Mouse (Mus musculus): ENCODE results near the gene Erf.
A peak's percentile ranks its signal among the peaks of the same experiment; 100 is the strongest.
"Not testable (repeated sequence)": the region's sequence is repeated elsewhere in the genome, so short reads cannot be mapped to it uniquely, and the experiment has no call there.

The Erf gene

DNA sequence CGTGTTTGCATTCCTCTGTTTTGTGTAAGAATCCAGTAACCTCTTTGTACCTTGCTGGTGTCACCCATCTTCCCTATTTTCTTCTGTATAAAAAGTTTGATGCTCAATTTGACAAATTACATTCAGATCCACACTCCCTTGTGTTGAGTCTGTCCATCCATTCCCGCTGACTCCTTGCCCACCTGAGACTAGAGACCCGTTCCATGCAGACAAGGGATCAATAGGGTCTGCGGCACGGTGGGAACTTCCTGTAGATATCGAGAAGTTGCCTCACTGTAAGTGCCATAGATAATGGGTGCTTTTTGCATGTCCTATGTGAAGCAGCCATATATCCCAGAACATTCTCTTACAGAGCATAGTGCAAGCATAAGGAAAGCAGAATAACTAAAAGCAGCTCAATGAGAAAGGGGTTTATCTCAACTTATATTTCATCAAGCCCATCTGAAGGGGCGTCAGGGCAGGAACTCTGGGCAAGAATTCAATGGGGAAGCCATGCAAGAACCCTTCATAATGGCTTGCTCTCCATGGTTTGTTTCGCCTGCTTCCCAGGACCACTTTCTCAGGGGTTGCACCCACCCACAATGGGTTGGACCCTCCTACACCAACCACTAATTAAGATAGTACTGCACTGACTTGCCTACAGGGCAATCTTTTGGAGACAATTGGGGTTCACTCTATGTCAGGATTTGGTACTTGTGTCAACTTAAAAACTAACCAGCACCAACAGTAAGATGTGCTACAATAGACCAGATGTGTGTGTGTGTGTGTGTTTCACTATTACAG, 15.8 kb upstream of the Erf start:
- DNase-seq: peak in 1 of 2 experiments; percentile 6

DNA sequence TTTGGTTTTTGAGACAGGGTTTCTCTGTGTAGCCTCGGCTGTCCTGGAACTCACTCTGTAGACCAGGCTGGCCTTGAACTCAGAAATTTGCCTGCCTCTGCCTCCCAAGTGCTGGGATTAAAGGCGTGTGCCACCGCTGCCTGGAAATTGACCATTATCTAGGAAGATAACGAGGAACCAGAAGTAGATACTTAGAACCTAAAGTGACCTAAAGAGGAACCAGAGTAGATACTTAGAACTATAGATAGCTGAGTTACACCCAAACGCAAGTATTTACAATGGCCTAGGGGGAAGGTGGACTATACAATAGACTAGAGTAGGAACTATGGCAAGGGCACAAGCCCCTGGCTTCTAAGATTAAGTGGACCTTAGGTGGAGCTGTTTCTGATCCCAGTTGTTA, 15.2 kb upstream of the Erf start:
- DNase-seq: not testable (repeated sequence)

DNA sequence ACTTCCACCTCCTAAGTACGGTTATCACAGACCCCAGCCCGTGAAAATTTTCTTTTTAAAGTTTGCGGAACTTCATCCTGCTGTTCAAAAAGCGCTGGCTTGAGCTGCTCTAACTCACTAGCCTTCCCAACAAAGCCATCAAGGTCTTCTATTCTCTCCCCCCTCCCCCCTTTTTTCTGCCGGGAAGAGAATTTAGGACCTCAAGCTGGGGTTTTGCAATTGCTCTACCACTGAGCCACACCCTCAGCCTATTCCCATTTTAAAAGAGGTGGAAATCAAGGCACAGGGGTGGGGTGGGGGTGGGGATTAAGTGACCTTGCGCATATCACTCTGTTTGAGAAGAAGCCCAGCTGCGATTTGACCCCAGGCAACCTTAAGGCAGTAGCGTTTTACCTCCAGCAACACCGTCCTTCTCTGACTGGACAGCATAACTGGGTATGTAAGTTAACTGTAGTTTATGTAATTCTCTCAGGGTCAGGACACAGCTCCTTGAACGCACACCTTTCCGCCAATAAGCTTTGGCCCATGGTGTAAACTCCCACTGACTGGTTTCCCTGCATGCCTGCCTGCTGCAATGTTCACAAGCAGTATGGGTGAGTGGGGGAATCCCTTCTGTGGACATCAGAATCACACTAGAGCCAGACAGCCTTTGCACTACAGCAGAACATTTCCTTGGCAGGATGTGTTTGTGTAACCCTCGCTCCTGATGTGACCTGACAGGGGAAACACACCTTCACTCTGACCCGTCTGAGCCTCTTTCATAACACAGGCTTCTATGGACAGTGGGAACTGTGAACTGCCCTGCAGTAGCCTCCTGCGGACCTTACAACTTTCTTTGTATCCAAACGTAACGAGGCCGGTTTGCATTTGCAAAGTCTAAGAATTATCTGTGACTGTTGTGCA, 13.7 kb upstream of the Erf start:
- no peak for DNase-seq

DNA sequence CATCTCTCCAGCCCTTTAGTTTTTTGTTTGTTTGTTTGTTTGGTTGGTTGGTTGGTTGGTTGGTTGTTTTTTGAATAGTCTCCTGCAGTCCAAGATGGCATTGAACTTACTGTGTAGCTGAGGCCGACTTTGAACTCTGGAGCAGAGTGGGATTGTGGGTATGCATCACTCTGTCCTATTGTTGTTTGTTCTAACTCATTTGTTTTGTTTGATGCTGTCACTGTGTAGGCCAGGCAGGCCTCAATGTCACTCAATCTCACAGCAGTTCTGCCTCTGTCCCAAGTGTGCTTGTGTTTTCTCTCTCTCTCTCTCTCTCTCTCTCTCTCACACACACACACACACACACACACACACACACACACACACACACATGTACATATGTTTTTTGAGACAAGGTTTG, 11.3 kb upstream of the Erf start:
- no peak for DNase-seq

DNA sequence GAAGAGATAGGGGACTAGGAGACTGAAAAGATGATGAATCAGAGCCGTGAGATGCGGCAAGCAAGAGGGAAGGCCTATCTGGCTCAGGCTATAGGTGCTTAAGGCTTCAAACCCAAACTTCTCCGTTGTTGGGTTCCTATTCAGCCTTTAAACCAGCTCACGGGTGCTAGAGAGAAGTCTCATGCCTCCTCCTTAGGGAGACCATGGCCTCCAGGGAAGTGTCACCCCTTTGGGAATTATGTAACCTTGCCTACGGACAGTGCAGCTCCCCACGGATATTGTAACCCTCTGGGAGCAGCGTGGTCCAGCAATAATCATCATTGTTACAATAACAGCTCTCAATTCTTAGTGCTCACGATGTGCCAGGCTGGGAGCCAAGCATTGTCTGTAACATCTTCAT, 1.3 kb upstream of the Erf start:
- DNase-seq: no peak

DNA sequence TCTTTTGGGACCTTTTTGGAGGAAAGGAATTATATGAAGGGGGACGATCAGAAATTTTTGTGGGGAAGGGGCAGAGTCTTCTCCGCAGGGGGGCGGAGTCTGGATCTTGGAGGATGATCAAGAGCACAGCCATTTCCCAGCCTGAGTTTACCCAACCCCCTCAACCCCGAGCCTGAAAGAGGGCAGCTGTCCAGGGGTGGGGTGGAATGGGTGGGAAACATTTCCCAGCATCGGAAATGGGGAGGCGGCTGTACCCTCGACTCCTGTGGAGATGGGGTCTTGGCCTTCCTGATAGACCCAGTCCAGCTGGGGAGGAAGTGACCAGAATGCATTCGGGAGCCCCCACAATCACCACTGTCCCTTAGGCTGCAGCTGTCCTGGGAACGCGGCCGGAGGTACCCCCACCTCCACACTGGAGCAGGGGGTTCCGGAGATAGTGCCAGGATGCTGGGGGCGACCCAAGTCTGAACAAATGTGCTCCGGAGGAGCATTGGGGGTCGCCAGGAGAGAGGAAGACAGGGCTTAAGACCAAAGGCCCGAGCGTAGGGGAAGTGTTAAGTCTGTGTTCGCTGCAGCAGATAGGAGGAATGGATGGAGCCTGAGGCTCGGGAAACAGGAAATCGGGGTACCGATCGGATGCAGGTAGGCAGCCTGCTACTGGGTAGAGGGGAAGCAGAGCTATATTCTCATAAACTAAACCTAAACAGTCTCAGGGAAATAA, 670 bp upstream of the Erf start:
- peak in 1 of 2 experiments; percentile 53 for DNase-seq

DNA sequence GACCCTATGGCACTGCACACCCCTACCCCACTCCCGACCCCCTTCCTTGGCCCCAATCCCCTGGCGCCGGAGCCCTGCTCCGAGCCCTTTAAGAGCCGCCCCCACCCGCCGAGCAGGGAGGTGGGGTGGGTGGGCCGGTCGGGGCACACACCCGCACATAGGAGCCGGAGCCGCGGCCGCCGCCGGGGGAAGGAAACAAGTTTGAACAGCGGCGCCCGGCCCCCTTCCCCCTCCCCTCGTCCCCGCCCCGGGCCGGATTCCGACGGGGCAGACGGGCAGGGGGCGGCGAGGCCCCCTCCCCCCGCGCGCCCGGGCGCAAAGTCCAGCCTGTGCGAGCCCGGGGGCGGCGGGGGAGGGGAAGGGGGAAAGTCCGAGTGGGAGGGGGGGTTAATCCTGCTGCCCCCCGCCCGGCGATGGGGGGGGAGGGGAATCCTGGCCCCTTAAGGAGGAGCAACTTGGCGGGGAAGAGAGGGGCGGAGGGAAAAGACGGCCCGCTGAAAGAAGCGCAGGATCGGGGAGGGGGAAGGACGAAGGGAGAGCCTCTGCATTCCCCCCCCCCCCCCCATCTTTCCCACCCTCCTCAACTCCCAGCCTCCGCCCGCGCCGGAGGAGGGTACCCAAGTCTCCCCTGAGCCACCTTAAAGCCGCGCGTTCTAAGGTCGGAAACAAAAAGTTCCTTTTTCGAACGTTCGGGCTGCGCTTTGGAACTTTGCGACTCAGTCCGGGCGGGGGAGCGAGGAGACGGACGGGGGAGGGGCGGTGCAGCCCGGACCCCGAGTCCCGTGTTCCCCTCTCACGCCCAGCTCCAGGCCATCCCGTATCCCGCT, 1.0 kb downstream of the Erf start:
- peak; percentile 75 to 80 for DNase-seq

DNA sequence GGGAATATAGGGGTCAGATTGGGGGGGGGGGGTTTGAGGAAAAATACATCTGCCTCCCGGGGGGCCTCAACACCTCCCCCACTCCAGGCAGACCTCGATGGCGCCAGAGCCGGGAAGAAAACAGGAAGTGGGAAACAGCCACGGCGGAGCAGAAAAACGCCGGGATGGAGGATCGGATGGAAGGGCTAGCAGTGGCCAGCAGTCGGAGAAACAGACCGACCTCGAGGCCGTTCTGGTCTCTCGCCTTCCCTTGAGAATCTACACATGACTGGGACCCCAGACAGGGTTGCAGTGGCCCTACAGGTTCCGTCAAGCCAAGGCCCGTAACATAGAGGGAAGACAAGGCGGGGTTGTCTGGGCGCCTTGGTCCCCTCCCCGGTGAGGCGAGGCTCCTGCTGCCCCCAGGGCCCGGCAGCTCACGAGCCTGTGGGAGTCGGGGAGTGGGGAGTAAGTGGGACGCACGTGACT, 1.7 kb downstream of the Erf start:
- no peak for DNase-seq

GRCm38 (mm10) chr7:25248018-25248647, 2.4 kb downstream of the Erf start:
- no peak for DNase-seq

DNA sequence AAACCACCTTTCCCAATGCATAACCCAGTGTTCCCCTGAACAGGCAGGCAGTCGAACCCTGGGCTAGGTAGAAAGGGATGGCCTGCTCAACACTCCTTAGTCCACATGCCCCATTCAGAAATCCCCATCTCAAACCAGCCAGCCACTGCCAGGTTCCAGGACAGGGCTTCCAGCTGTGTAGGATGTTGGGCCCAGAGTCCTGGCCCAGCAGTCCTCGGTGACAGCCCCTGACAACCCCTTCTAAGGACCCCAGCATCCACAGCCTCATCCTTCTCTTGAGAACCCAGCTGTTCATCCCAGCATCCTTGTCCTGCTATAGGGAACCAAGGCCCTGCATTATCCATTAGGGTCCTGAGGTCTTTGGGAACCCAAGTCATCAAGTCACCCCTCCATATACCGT, 3.1 kb downstream of the Erf start:
- DNase-seq: no peak

GRCm38 (mm10) chr7:25246759-25247137, 3.8 kb downstream of the Erf start:
- DNase-seq: no peak

- peak in 1 of 2 experiments; percentile 55 for DNase-seq
Measured at GRCm38 (mm10) chr7:25246079-25246758, 4.3 kb downstream of the Erf start.

DNA sequence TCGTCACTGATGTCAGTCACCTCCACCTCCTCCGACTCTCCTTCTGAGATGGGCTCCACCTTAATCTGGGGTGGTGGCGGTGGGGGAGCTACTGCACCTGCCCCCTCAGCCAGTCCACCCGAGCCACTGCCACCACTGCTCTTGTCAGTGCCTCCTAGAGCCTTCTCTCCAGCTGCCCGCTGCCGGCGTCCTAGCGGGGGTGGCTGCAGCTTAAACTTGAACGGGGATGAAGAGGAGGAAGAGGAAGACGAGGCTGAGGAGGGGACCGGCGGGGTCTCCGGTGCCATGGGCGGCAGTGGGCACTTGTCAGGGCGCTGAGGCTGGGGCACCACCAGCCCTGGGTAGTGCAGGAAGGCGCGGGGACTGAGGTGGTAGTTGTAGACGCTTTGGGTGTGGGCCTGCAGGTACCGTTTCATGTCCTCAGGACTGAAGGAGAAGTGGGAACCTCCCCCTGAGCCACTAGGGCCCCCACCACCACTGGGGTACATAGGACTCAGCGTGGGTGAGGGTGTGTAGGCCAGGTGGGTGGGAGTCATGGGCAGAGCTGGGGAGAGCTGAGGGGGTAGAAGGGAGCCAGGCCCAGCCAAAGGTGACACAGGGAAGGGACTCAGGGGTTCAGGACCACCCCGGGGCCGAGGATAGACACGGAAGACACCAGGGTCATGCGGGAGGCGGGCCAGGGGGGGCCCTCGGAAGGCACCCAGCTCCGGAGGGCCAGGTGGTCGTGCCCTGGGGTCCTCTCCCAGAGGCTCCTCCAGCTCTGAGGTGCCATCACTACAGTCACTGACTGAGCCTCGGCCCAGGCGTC, 5.8 kb downstream of the Erf start:
- DNase-seq: no peak

DNA sequence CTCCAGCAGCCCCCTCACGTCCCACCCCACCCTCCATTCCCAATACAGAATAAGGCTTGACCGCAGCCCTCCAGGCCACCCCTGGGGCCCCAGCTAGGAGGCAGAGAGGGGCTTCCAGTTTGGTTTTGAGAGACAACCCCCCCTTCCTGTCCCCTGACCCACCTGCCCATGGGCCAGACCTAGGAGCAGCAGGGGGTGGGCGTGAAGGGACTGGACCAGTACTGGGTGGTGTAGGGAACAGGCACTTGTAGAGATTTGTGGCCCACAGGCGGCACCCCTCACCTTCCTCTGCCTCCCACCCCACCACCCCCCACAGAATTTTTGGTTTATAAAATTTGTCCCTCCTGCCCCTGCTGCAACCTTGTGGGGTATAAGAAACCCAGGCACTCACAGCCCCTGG, 7.2 kb downstream of the Erf start:
- DNase-seq: no peak

DNA sequence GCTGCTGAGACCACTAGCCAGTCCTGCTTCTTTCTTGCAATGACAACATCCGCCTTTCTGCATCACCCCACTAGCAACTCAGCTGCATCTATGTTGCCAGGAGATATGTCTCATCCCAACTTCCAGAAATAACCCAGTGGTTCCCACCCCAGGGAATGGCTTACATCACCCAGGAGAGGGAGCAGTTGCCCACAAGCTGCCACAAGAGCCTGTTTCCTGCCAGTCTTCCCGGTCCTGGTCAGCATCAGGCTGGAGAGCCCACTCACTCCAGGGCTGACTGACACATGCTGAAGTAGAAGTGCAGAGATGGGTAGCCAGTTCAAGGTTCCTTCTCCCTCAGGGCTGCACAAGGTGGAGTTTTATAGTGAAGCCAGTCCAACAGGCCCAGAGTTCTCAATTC, 9.5 kb downstream of the Erf start:
- peak; percentile 57 to 64 for DNase-seq

DNA sequence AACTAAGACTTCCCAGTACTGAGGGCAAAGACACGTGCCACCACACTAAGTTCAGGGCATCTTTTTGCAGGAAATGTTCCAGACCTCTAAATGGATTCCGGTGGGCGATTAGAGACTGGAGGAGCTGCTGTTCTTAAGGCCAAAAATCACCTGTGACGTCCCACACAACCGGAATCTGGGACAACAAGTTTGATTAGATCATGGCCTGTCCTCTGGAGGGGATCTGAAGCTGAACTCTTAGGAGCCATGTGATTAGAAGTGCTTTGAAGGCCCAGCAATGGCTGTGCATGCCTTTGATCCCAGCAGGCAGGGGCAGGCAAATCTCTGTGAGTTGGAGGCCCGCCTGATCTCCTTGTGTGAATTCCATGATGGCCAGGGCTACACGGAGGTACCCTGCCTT, 9.9 kb downstream of the Erf start:
- DNase-seq: no peak

GRCm38 (mm10) chr7:25238829-25239623, 11.5 kb downstream of the Erf start:
- DNase-seq: peak; percentile 88 to 90

DNA sequence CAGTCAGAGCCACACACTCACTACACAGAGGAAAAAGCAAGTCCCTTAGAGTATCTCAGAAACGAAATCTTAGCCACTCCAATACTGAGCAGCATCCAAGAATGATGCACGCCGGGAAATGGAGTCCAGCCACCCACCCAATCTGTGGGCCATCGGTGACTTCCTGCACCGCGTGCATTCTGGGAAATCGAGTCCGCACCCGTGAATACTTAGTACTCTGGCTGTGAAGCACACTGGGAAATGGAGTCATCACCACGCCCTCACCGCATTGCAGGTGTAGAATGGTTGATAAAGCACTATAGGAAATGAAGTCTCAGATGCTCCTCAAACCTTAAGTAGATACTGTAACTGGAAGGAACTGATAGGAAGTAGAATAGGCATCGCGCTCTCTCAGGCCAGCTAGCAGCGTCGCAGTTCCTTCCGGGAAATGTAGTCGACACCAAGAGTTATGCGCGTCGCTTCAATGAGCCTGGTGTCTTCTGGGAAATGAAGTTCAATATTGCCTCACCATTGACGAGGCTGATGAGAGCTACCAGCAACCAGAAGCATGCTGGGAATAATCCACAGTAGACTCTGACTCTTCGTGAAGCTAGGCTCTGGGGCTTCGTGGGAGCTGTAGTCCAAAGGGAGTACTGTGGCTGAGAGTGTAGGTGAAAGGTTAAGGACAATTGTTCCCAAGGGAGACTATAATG, 12.4 kb downstream of the Erf start:
- DNase-seq: peak; percentile 95 to 97
